Mouse (Mus musculus): ENCODE results near the gene Txnrd2. TPM values are rescaled to one million over a fixed set of nuclear protein-coding genes. Genes with fewer than 3 reads are reported as not detected.
A peak's percentile ranks its signal among the peaks of the same experiment; 100 is the strongest.

The Txnrd2 gene
- polyA plus RNA-seq, 1 experiment from 2014 or later: 20.0 TPM

DNA sequence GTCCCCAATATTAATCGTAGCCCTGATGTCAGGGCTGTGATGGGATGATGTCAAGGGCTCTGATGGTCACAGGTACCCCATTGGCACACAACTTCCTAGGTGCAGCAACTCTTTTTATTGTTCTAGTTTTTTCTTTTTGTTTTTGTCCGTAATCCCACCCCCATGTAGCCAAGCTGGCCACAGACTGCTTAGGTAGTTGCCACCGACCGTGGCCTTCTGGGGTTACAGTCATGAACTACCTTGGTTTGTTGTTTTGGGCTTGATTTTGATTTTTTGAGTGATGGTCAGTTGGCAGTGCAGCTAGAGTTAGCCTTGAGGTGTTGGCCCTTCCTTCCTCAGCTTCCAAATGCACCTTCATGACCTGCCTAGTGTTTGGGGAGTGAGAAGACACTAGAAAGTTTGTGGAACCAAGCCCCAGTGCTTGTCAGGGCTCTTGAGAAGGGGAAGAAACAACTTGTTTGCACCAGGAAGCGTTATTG lies 657 bp downstream of the Txnrd2 start, which contains the start of gene Comt:
Comt (minus strand) TSS at position 51 of the 479 bp plus-strand sequence.
- TF ChIP-seq EP300 (IDR thresholded peaks at IDR 0.05) (no peak), CTCF (IDR thresholded peaks at IDR 0.05) (no peak)
- peak within 1 kb of the TSS; percentile 78 for H3K4me3 ChIP-seq (ENCODE audit: low read depth, low read length)
- no peaks in the 10 kb centered on the region for H3K27me3 ChIP-seq (replicated peaks; ENCODE audit: insufficient read depth, low read length)
- ATAC-seq: no peak
- peak within 1 kb of the TSS; percentile 62 for H3K9ac ChIP-seq (replicated peaks; ENCODE audit: low read depth)
- peaks cover 23% of the 10 kb centered on the region for H3K4me1 ChIP-seq (ENCODE audit: insufficient read depth, low read depth, low read length)
- peak within 1 kb of the TSS; percentile 87 for H3K4me2 ChIP-seq (replicated peaks; ENCODE audit: low read depth, low read length)
- WGBS: 58% methylated on average over 5 of the region's 5 CpGs
- peak within 1 kb of the TSS; percentile 85 for H3K27ac ChIP-seq (ENCODE audit: low read length)
- no peaks in the 10 kb centered on the region for H3K9me3 ChIP-seq (ENCODE audit: low read length)
- no peak for DNase-seq (ENCODE audit: low spot score)
- H3K36me3 ChIP-seq (ENCODE audit: insufficient read depth, low read length): no peaks in the 10 kb centered on the region

GRCm38 (mm10) chr16:18428011-18428515 lies 1.9 kb downstream of the Txnrd2 start:
- peak; percentile 85 for DNase-seq (ENCODE audit: low spot score)
- TF ChIP-seq CTCF (IDR thresholded peaks at IDR 0.05) (no peak), EP300 (IDR thresholded peaks at IDR 0.05) (peak; percentile 59)
- WGBS: 59% methylated on average over 5 of the region's 5 CpGs
- ATAC-seq: peak; percentile 68
- Histone ChIP-seq H3K4me1 (ENCODE audit: insufficient read depth, low read depth, low read length) (peaks cover 23% of the 10 kb centered on the region), H3K9me3 (ENCODE audit: low read length) (no peaks in the 10 kb centered on the region), H3K36me3 (ENCODE audit: insufficient read depth, low read length) (no peaks in the 10 kb centered on the region), H3K27me3 (replicated peaks; ENCODE audit: insufficient read depth, low read length) (no peaks in the 10 kb centered on the region), H3K4me2 (replicated peaks; ENCODE audit: low read depth, low read length) (no peak overlapping the region), H3K27ac (ENCODE audit: low read length) (no peak overlapping the region), H3K4me3 (ENCODE audit: low read depth, low read length) (no peak overlapping the region), H3K9ac (replicated peaks; ENCODE audit: low read depth) (no peak overlapping the region)

- H3K4me2 ChIP-seq (replicated peaks; ENCODE audit: low read depth, low read length): no peak overlapping the region
- ATAC-seq: no peak
- no peaks in the 10 kb centered on the region for H3K27me3 ChIP-seq (replicated peaks; ENCODE audit: insufficient read depth, low read length)
- no peak for DNase-seq (ENCODE audit: low spot score)
- H3K36me3 ChIP-seq (ENCODE audit: insufficient read depth, low read length): no peaks in the 10 kb centered on the region
- H3K27ac ChIP-seq (ENCODE audit: low read length): no peak overlapping the region
- TF ChIP-seq EP300 (IDR thresholded peaks at IDR 0.05) (no peak), CTCF (IDR thresholded peaks at IDR 0.05) (no peak)
- H3K4me1 ChIP-seq (ENCODE audit: insufficient read depth, low read depth, low read length): peaks cover 22% of the 10 kb centered on the region
- H3K9me3 ChIP-seq (ENCODE audit: low read length): no peaks in the 10 kb centered on the region
- no peak overlapping the region for H3K9ac ChIP-seq (replicated peaks; ENCODE audit: low read depth)
- no peak overlapping the region for H3K4me3 ChIP-seq (ENCODE audit: low read depth, low read length)
- 69% methylated on average over 7 of the region's 7 CpGs for WGBS
Measured at GRCm38 (mm10) chr16:18428516-18429042, 2.4 kb downstream of the Txnrd2 start.

DNA sequence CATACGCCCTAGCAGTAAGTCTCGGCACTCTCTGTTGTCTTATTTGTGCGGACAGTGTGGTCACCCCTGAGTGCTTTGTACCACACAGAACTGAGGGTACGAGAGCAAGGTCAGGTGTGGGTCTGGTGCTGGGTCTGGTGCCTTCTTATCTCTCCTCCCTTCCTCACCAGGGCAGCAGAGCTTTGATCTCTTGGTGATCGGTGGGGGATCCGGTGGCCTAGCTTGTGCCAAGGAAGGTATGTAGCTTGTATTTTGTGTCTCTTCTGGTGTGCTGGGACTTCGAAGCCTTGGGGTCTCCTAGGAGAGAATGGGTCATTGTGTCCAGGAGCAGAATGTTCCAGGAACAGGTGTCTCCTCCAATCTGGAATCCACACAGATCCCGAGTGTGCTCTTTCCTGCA lies 3.5 kb downstream of the Txnrd2 start:
- Histone ChIP-seq H3K4me1 (ENCODE audit: insufficient read depth, low read depth, low read length) (peaks cover 12% of the 10 kb centered on the region), H3K36me3 (ENCODE audit: insufficient read depth, low read length) (no peaks in the 10 kb centered on the region), H3K9ac (replicated peaks; ENCODE audit: low read depth) (no peak overlapping the region), H3K4me3 (ENCODE audit: low read depth, low read length) (no peak overlapping the region), H3K27me3 (replicated peaks; ENCODE audit: insufficient read depth, low read length) (no peaks in the 10 kb centered on the region), H3K4me2 (replicated peaks; ENCODE audit: low read depth, low read length) (no peak overlapping the region), H3K9me3 (ENCODE audit: low read length) (no peaks in the 10 kb centered on the region), H3K27ac (ENCODE audit: low read length) (no peak overlapping the region)
- no peak for DNase-seq (ENCODE audit: low spot score)
- TF ChIP-seq EP300 (IDR thresholded peaks at IDR 0.05) (no peak), CTCF (IDR thresholded peaks at IDR 0.05) (no peak)
- WGBS: 85% methylated on average over 8 of the region's 8 CpGs
- ATAC-seq: no peak

GRCm38 (mm10) chr16:18430641-18431212 lies 4.5 kb downstream of the Txnrd2 start:
- Histone ChIP-seq H3K36me3 (ENCODE audit: insufficient read depth, low read length) (no peaks in the 10 kb centered on the region), H3K9me3 (ENCODE audit: low read length) (no peaks in the 10 kb centered on the region), H3K4me2 (replicated peaks; ENCODE audit: low read depth, low read length) (no peak overlapping the region), H3K9ac (replicated peaks; ENCODE audit: low read depth) (no peak overlapping the region), H3K27ac (ENCODE audit: low read length) (no peak overlapping the region), H3K4me3 (ENCODE audit: low read depth, low read length) (no peak overlapping the region), H3K27me3 (replicated peaks; ENCODE audit: insufficient read depth, low read length) (no peaks in the 10 kb centered on the region), H3K4me1 (ENCODE audit: insufficient read depth, low read depth, low read length) (peaks cover 10% of the 10 kb centered on the region)
- no peak for TF ChIP-seq CTCF (IDR thresholded peaks at IDR 0.05)
- no peak for TF ChIP-seq EP300 (IDR thresholded peaks at IDR 0.05)
- 83% methylated on average over 8 of the region's 8 CpGs for WGBS
- DNase-seq (ENCODE audit: low spot score) (no peak), ATAC-seq (no peak)

- DNase-seq (ENCODE audit: low spot score) (no peak), ATAC-seq (no peak)
- Histone ChIP-seq H3K36me3 (ENCODE audit: insufficient read depth, low read length) (no peaks in the 10 kb centered on the region; the same call in 1 of the 2 replicates), H3K27me3 (replicated peaks; ENCODE audit: insufficient read depth, low read length) (no peaks in the 10 kb centered on the region), H3K9ac (replicated peaks; ENCODE audit: low read depth) (no peak overlapping the region), H3K27ac (ENCODE audit: low read length) (no peak overlapping the region), H3K4me2 (replicated peaks; ENCODE audit: low read depth, low read length) (no peak overlapping the region), H3K4me3 (ENCODE audit: low read depth, low read length) (no peak overlapping the region), H3K4me1 (ENCODE audit: insufficient read depth, low read depth, low read length) (no peaks in the 10 kb centered on the region), H3K9me3 (ENCODE audit: low read length) (no peaks in the 10 kb centered on the region)
- TF ChIP-seq CTCF (IDR thresholded peaks at IDR 0.05) (no peak), EP300 (IDR thresholded peaks at IDR 0.05) (no peak)
- 94% methylated on average over 5 of the region's 5 CpGs for WGBS
Measured at GRCm38 (mm10) chr16:18433341-18433920, 7.2 kb downstream of the Txnrd2 start.

All from lung, postnatal 0 days (tissue).